Mouse (Mus musculus) hindbrain, embryonic 12.5 days (tissue): ENCODE measurements at regions not wholly inside any gene's neighbourhood (a gene's known extent, or its start where the extent isn't known, plus 50 kb on each side); places are given as distances from the start of the nearest gene placed in this dataset.

Experiments used
- ATAC-seq: fragments of 200-750 bp; cut with Nextera tagmentation; 2 replicates; pipeline ENCODE4 v1.8.0; 2017; ENCODE audit warnings: moderate TSS enrichment; ENCODE audit not compliant: low FRiP score
- H3K27ac ChIP-seq: fragments of 300-500 bp; sonication (generic); 2 replicates; pipeline ENCODE4 v1.5.1; 2016; ENCODE audit warnings: mild to moderate bottlenecking
- H3K27me3 ChIP-seq: fragments of 300-500 bp; sonication (generic); 2 replicates; pipeline ENCODE4 v1.6.1; 2016; ENCODE audit warnings: mild to moderate bottlenecking
- H3K36me3 ChIP-seq: fragments of 300-500 bp; sonication (generic); 2 replicates; pipeline ENCODE4 v1.6.1; 2016; ENCODE audit warnings: mild to moderate bottlenecking
- H3K4me1 ChIP-seq: fragments of 300-500 bp; sonication (generic); 2 replicates; pipeline ENCODE4 v1.6.1; 2016
- H3K4me2 ChIP-seq: fragments of 300-500 bp; sonication (generic); replicated peaks from 2 replicates; pipeline ENCODE4 v1.6.1; 2016; ENCODE audit warnings: mild to moderate bottlenecking
- H3K4me3 ChIP-seq: fragments of 300-500 bp; sonication (generic); 2 replicates; pipeline ENCODE4 v1.5.1; 2016; ENCODE audit warnings: mild to moderate bottlenecking
- H3K9ac ChIP-seq: fragments of 300-500 bp; sonication (generic); 2 replicates; pipeline ENCODE4 v1.6.1; 2016; ENCODE audit warnings: mild to moderate bottlenecking, moderate library complexity
- H3K9me3 ChIP-seq: fragments of 300-500 bp; sonication (generic); replicated peaks from 2 replicates; pipeline ENCODE4 v1.6.1; 2016; ENCODE audit warnings: mild to moderate bottlenecking
- WGBS: fragments of 180-500 bp; shearing (Covaris S2); methylation state at CpG from one replicate; pipeline ENCODE4 v1.1.7; 2016; 5-methylcytosine and 5-hydroxymethylcytosine counted together

GRCm38 (mm10) chr7:72505732-72506460, 199.5 kb upstream of the Mctp2 start:
- H3K4me2 ChIP-seq = no peak overlapping the region
- no peak for ATAC-seq
- no peaks in the 10 kb centered on the region for H3K27me3 ChIP-seq
- WGBS = 87% methylated on average over 8 of the region's 8 CpGs
- 0 out of 2 replicates have a peak, but pooled peaks cover 4% of the 10 kb centered on the region for H3K4me1 ChIP-seq
- no peaks in the 10 kb centered on the region for H3K36me3 ChIP-seq
- H3K9ac ChIP-seq = no peak overlapping the region
- no peak overlapping the region for H3K4me3 ChIP-seq
- no peaks in the 10 kb centered on the region for H3K9me3 ChIP-seq
- H3K27ac ChIP-seq = no peak overlapping the region

- Histone ChIP-seq H3K4me2 (no peak overlapping the region), H3K9me3 (no peaks in the 10 kb centered on the region), H3K4me3 (no peak overlapping the region), H3K27ac (no peak overlapping the region), H3K4me1 (no peaks in the 10 kb centered on the region), H3K36me3 (no peaks in the 10 kb centered on the region), H3K27me3 (no peaks in the 10 kb centered on the region), H3K9ac (no peak overlapping the region)
- ATAC-seq = no peak
- 31% methylated on average over 5 of the region's 5 CpGs for whole genome bisulfite sequencing
These were observed 201.5 kb upstream of the Mctp2 start for GRCm38 (mm10) chr7:72507946-72508345.

GRCm38 (mm10) chr7:72510116-72510515, 203.7 kb upstream of the Mctp2 start:
- no peak for ATAC-seq
- H3K9ac ChIP-seq = no peak overlapping the region
- H3K27me3 ChIP-seq = no peaks in the 10 kb centered on the region
- no peak overlapping the region for H3K4me3 ChIP-seq
- 85% methylated on average over 4 of the region's 4 CpGs for WGBS
- H3K4me2 ChIP-seq = no peak overlapping the region
- H3K4me1 ChIP-seq = no peaks in the 10 kb centered on the region
- H3K9me3 ChIP-seq = no peaks in the 10 kb centered on the region
- H3K36me3 ChIP-seq = no peaks in the 10 kb centered on the region
- no peak overlapping the region for H3K27ac ChIP-seq

GRCm38 (mm10) chr7:72513446-72513845, 207.0 kb upstream of the Mctp2 start:
- Histone ChIP-seq H3K4me1 (0 out of 2 replicates have a peak, but pooled peaks cover 2% of the 10 kb centered on the region), H3K9me3 (no peaks in the 10 kb centered on the region), H3K36me3 (no peaks in the 10 kb centered on the region), H3K4me2 (no peak overlapping the region), H3K27ac (no peak overlapping the region), H3K27me3 (no peaks in the 10 kb centered on the region), H3K9ac (no peak overlapping the region), H3K4me3 (no peak overlapping the region)
- ATAC-seq = no peak
- WGBS = 87% methylated on average over 4 of the region's 4 CpGs

GRCm38 (mm10) chr7:72514851-72515250, 208.4 kb upstream of the Mctp2 start:
- H3K4me1 ChIP-seq = peaks cover 9% of the 10 kb centered on the region; the same call in 1 of the 2 replicates
- no peaks in the 10 kb centered on the region for H3K27me3 ChIP-seq
- 93% methylated on average over 2 of the region's 2 CpGs for WGBS
- H3K9ac ChIP-seq = no peak overlapping the region
- H3K4me2 ChIP-seq = no peak overlapping the region
- H3K36me3 ChIP-seq = no peaks in the 10 kb centered on the region
- ATAC-seq = no peak
- H3K4me3 ChIP-seq = no peak overlapping the region
- no peak overlapping the region for H3K27ac ChIP-seq
- H3K9me3 ChIP-seq = no peaks in the 10 kb centered on the region

- no peaks in the 10 kb centered on the region for H3K36me3 ChIP-seq
- WGBS = 48% methylated on average over 5 of the region's 5 CpGs
- no peak overlapping the region for H3K27ac ChIP-seq
- H3K9ac ChIP-seq = no peak overlapping the region
- H3K9me3 ChIP-seq = no peaks in the 10 kb centered on the region
- no peak for ATAC-seq
- H3K27me3 ChIP-seq = no peaks in the 10 kb centered on the region
- no peak overlapping the region for H3K4me2 ChIP-seq
- peaks cover 9% of the 10 kb centered on the region; the same call in 1 of the 2 replicates for H3K4me1 ChIP-seq
- no peak overlapping the region for H3K4me3 ChIP-seq
These were observed 212.1 kb upstream of the Mctp2 start for GRCm38 (mm10) chr7:72518421-72518972.

- Histone ChIP-seq H3K9me3 (no peaks in the 10 kb centered on the region), H3K27ac (no peak overlapping the region), H3K4me1 (peaks cover 9% of the 10 kb centered on the region; the same call in 1 of the 2 replicates), H3K9ac (no peak overlapping the region), H3K4me2 (no peak overlapping the region), H3K27me3 (no peaks in the 10 kb centered on the region), H3K36me3 (no peaks in the 10 kb centered on the region), H3K4me3 (no peak overlapping the region)
- no peak for ATAC-seq
- WGBS = 31% methylated on average over 6 of the region's 6 CpGs
These were observed 213.1 kb upstream of the Mctp2 start for GRCm38 (mm10) chr7:72519359-72520115.

GRCm38 (mm10) chr7:72528873-72529272, 222.5 kb upstream of the Mctp2 start:
- Histone ChIP-seq H3K27me3 (no peaks in the 10 kb centered on the region), H3K27ac (no peak overlapping the region), H3K9me3 (no peaks in the 10 kb centered on the region), H3K4me2 (no peak overlapping the region), H3K4me1 (no peaks in the 10 kb centered on the region), H3K4me3 (no peak overlapping the region), H3K9ac (no peak overlapping the region), H3K36me3 (no peaks in the 10 kb centered on the region)
- 87% methylated on average over 3 of the region's 3 CpGs for WGBS
- no peak for ATAC-seq

- Histone ChIP-seq H3K4me3 (no peak overlapping the region), H3K4me2 (no peak overlapping the region), H3K9ac (no peak overlapping the region), H3K9me3 (no peaks in the 10 kb centered on the region), H3K4me1 (peaks cover 26% of the 10 kb centered on the region), H3K27ac (no peak overlapping the region), H3K27me3 (no peaks in the 10 kb centered on the region), H3K36me3 (no peaks in the 10 kb centered on the region)
- WGBS = 79% methylated on average over 6 of the region's 6 CpGs
- no peak for ATAC-seq
These were observed 231.9 kb upstream of the Mctp2 start for GRCm38 (mm10) chr7:72538288-72538687.

GRCm38 (mm10) chr7:72539915-72540314, 233.5 kb upstream of the Mctp2 start:
- Histone ChIP-seq H3K4me1 (peaks cover 29% of the 10 kb centered on the region), H3K27ac (no peak overlapping the region; the same call in 1 of the 2 replicates), H3K36me3 (no peaks in the 10 kb centered on the region), H3K4me3 (no peak overlapping the region), H3K9ac (no peak overlapping the region), H3K4me2 (no peak overlapping the region), H3K27me3 (no peaks in the 10 kb centered on the region), H3K9me3 (no peaks in the 10 kb centered on the region)
- ATAC-seq = no peak

- Histone ChIP-seq H3K4me2 (peak overlapping the region; percentile 19), H3K4me1 (peaks cover 29% of the 10 kb centered on the region), H3K9me3 (no peaks in the 10 kb centered on the region), H3K27ac (peak overlapping the region; percentile 71), H3K9ac (no peak overlapping the region), H3K27me3 (no peaks in the 10 kb centered on the region), H3K4me3 (no peak overlapping the region), H3K36me3 (no peaks in the 10 kb centered on the region)
- WGBS = 24% methylated on average over 14 of the region's 14 CpGs
- peak; percentile 75 for ATAC-seq
These were observed 235.4 kb upstream of the Mctp2 start for GRCm38 (mm10) chr7:72541521-72542478.

GRCm38 (mm10) chr7:72543501-72543900, 237.1 kb upstream of the Mctp2 start:
- Histone ChIP-seq H3K4me2 (no peak overlapping the region), H3K4me1 (peaks cover 29% of the 10 kb centered on the region), H3K36me3 (0 out of 2 replicates have a peak, but pooled peaks cover 4% of the 10 kb centered on the region), H3K27ac (peak overlapping the region; percentile 31; the same call in 1 of the 2 replicates), H3K27me3 (no peaks in the 10 kb centered on the region), H3K9me3 (peaks cover 7% of the 10 kb centered on the region), H3K4me3 (no peak overlapping the region), H3K9ac (no peak overlapping the region)
- 81% methylated on average over 4 of the region's 4 CpGs for WGBS
- no peak for ATAC-seq
